Mouse (Mus musculus): ENCODE measurements at regions not wholly inside any gene's neighbourhood (a gene's known extent, or its start where the extent isn't known, plus 50 kb on each side); places are given as distances from the start of the nearest gene placed in this dataset.

GRCm38 (mm10) chr13:110542303-110543065 is 147.6 kb downstream of the Plk2 start:
- no peak for TF ChIP-seq CTCF (IDR thresholded peaks at IDR 0.05; ENCODE audit: borderline replicate concordance, insufficient read depth, low read depth, low read length)
- no peak for TF ChIP-seq POLR2A (IDR thresholded peaks at IDR 0.05; ENCODE audit: borderline replicate concordance, insufficient read depth, low read length)
